Mouse (Mus musculus) brain, embryonic 14.5 days (tissue): ENCODE data around the gene Rrbp1. TPM values are rescaled to one million over a fixed set of nuclear protein-coding genes. Genes with fewer than 3 reads are reported as not detected.

Experiments
- DNase-seq: peaks from one replicate; pipeline ENCODE4 v3.0.0-alpha.2; 2011; ENCODE audit warnings: low read depth
- CTCF ChIP-seq: fragments of 200-500 bp; IDR thresholded peaks from 2 replicates; pipeline ENCODE4 v1.5.1; 2012; ENCODE audit warnings: inconsistent platforms, mild to moderate bottlenecking, moderate library complexity, borderline replicate concordance; ENCODE audit not compliant: insufficient read depth, insufficient read length; ENCODE audit errors: extremely low read depth
- POLR2A ChIP-seq: fragments of 200-500 bp; IDR thresholded peaks from 2 replicates; pipeline ENCODE4 v1.6.1; 2012; ENCODE audit warnings: mild to moderate bottlenecking, inconsistent platforms, borderline replicate concordance; ENCODE audit not compliant: poor library complexity, insufficient read depth, insufficient read length, severe bottlenecking; ENCODE audit errors: extremely low read depth
- polyA plus RNA-seq: library from polyadenylated mRNA; depleted of rRNA; stranded (reverse); fragments of >200 nt; gene quantifications from 2 replicates; pipeline ENCODE4 v1.2.3, GENCODE M21; 2012

Rrbp1 gene
- polyA plus RNA-seq, 1 experiment: 66.2 TPM

DNA sequence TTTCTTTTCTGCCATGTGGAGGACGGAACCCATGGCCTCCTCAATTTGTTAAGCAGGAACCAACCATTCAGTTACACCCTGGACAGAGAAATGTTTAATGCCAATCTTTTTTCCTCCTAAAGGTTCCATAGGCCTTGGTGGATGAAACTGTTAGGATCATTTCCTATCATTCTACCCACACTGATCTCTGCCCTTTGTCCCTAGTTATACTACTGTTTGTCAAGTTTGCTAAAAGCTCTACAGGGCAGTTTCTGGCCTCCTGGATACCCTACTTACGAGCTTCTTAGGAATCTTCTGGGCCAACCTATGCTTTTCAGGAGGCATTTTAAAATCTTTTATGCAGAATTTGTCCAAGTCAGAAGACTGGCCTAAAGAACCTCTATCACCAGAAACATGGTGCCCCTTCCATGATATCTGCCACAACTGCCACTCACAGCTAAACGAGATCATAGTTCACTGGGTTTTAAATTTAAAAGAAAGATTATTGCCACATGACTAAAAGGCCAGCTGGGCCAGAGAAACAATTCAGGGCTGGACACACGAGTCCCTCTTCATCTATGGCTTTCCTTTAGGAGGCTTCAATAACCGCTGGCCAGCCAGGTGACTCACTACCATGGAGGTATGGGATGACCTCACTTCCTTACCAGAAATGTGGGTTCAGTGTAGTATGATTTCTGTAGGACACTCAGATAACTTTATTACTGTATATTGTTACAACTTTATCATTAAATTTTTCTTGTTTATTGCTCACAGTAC, 8.7 kb downstream of the Rrbp1 start:
- no peak for DNase-seq
- TF ChIP-seq CTCF (no peak), POLR2A (no peak)

DNA sequence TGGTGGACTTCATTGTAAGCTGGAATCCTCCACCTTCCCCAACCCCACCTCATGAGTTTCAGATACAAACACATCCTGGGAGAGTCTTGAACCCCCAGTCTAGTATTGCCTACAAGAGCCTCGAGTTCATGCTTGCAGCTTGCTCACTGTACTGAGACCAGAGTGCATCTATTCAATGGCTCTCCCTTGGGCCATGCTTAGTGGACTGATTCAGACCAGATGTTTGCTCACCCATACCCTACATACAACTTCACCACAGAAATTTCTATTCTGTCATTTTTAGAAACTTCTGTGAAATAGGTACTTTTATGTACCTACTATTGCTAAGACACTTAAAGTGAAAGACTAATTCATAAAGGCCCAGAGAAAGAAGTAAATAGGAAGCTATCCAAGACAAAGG, 18.1 kb downstream of the Rrbp1 start:
- no peak for DNase-seq
- TF ChIP-seq POLR2A (no peak), CTCF (no peak)

DNA sequence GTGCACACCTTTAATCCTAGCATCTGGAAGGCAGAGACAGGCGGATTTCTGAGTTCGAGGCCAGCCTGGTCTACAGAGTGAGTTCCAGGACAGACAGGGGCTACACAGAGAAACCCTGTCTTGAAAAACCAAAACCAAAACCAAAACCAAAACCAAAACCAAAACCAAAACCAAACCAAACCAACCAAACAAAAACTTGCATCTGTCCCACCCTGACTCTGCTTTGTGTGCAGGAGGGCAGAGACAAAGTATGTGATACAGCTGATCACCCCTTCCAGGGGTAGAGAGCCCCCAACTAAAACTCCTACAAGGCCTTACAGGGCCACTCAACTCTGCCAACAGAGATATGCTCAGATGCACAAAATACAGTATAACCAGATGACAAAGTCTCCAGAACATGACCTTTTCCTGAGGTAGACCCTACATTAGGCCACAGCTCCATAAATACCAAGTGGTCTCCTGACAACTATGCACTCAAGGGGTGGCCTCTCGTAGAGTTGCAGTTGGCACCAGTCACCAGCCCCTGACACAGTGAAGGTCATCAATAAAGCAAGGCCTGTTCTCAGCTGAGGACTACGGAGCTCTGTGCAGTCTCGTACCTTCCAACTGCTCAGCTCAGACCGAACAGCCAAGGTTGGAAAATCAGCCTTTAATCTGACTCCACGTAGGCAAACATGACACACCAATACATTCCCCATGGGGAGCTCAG, 18.9 kb downstream of the Rrbp1 start:
- TF ChIP-seq CTCF (no peak), POLR2A (no peak)
- DNase-seq: no peak

DNA sequence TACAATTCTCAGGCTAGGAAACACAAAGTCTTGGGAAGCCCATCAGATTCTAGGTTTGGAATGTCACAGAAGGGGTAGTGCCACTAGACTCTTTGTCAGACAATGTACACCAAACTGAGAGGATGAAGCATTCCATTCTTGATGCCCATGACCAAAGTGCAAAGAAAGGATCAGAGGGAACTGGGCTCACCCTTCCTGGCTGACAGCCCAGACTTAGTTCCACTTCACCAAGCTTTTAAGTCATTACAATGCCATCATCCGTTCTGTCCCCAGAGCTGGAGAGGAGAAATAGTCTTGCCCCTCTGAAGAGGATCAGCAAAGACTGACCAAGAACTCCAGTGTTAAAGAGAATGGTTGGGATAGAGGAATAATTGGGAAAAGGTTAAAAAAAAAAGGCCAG, 20.1 kb downstream of the Rrbp1 start:
- peak; percentile 51 for DNase-seq
- TF ChIP-seq CTCF (no peak), POLR2A (no peak)

DNA sequence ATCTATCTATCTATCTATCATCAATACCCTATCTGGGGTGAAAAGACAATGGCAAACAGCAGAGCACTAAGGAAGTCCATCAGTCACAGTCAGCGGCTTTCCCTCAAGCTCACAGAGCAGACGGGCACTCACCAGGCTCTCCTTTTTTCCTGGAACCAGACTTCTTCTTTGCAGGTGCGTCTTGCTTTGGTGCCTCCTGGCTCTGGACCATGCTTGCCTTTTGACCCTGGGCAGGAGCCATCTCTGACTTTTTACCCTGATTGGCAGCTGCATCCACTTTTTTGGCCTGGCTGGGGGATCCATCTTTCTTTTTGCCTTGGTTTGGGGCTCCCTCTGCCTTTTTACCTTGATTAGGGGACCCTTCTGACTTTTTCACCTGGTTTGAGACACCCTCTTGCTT, 23.0 kb downstream of the Rrbp1 start:
- TF ChIP-seq POLR2A: no peak
- TF ChIP-seq CTCF: no peak
- no peak for DNase-seq

DNA sequence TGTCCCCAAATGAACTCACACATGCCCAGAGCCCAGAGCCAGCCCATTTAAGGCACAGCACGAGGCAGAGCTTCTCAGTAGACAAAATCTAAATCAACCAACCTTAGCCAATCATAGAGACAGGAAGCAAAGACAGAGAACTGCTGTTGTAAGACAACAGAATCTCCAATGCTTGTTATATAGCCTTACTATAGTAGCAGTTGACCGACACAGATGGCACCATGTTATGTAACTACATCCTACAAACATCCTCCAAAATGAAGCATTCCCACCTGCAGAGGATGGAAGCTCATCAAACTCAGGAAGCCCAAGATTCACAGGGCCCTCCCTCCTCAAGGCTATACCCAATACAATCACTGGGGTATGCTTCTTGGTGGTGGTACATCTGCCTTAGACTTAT, 23.6 kb downstream of the Rrbp1 start:
- no peak for DNase-seq
- TF ChIP-seq POLR2A (no peak), CTCF (no peak)

DNA sequence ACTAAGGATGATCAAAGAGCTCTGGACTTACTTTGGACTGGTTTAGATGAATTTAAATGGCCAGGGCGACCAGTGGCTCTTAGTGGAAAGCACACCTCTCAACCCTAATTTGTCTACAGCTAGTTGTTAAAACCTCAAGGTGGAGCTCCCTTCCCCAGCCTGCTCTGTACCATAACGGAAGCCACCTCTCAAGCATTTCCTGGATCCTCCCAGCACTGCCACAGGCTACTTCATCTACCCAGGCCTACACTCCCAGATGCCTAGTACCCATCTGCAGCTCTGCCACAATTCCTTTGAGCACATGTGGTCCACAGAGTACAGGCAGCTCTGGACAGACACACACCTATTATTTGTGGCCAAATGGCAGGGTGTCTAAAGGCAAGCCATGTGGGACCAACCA, 27.6 kb downstream of the Rrbp1 start:
- TF ChIP-seq CTCF (no peak), POLR2A (no peak)
- DNase-seq: no peak

DNA sequence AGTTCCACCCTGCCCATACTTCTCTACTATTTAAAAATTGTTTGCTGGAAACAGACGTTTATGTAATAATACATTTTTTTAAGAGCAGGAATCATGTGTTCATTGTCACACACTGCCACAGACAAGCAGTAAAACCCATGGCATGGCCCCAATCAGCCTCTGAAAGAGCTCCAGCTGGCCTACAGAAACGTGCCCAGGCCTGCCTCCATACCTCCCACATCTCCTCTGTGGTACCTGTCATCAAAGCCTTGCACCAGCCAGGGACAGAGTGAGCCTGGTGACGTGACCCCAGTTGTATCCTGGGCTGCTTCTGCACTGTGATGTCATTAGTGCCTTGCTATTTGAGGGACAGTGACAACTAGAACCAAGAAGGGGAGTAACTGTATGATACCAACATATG, 28.2 kb downstream of the Rrbp1 start:
- TF ChIP-seq POLR2A (no peak), CTCF (no peak)
- DNase-seq: no peak

DNA sequence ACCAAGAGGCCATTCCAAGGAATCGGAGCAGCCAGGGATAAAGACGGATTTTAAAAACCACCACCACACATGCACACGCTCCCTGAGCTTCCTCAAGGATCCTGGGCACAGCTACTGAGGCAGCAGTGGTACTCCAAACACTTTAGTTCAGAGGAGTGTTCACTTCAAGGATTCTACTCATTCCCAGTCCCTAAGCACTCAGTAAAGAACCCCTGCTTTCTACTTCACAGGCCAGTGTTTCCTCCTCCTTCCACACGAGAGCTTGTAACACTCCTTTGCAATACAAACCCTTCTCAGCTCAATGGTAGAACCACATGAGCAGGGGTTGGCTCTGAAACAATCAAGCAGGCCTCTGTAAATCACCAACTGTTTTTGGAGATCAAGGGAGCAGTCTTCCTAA, 28.9 kb downstream of the Rrbp1 start:
- no peak for TF ChIP-seq CTCF
- TF ChIP-seq POLR2A: no peak
- no peak for DNase-seq

DNA sequence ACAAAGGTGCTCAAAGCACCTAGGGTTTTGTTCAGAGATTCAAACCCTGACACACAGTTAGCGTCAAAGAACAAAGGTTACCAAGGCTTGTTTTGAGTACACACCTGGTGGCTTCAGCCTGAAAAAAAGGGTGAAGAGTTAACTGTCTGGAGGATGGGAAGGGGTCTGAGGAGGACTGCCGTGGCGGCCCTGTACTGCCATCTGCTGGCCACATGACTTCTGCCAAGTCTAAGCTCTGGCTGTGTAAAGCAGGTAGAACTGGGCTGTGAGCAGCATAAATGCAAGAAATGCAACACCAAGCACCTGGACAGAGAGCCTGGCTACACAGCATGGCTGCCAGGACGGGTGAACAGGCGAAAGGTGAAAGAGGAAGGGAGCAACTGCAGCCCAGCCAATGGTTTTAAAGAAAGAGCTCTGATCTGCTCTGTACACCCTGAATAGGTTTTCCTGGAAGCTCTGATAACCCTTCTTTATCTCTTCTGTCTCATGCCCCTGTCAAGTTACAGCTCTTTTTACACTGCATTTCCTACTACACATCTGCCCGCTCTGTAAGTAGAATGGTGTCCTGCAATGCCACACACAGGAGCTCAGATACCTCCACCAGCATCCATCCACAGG, 30.2 kb downstream of the Rrbp1 start:
- peak; percentile 92 for DNase-seq
- TF ChIP-seq POLR2A (no peak), CTCF (peak; percentile 96)

DNA sequence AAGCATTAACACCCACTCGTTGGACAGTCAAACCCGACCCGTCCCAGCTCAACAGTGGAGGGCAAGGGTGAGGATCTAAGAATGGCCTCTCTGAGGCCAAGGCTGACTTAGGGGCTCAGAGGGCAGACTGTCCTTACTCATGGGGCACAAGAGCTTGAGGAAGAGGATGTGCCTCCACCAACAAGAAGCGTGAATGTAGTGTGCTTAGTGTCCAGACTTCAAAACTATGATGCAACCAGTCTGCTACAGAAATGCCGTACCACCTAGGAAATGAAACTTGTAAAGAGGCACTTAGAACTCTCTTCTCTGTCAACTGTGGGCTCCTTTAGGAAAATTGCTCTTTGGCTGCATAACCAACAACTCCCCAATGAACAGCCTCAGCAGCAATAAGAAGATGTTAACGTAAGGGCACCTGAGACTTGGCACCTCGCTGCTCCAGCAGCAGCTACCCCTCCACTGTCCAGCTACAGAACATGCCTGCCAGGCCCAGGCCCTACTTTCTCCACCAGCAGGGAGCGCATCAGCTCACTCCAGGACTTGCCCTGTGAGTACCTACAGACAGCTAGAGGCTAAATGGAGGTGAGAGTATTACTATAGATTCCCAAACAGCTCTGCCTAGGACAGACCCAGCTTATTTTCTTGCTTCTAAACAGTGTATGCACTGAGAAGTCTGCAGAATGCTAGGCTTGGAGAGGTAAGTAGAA, 32.5 kb downstream of the Rrbp1 start:
- DNase-seq: no peak
- TF ChIP-seq POLR2A (no peak), CTCF (no peak)
